Mouse (Mus musculus) gastrocnemius, adult 2 months (tissue): ENCODE data around the gene Cmss1. TPM values are rescaled to one million over a fixed set of nuclear protein-coding genes. Genes with fewer than 3 reads are reported as not detected.

ENCODE experiments used
- DNase-seq: peaks from one replicate; pipeline ENCODE4 v3.0.0; 2022
- H3K27ac ChIP-seq: fragments of 200-600 bp; 2 replicates; pipeline ENCODE4 v1.8.1; 2022; ENCODE audit warnings: mild to moderate bottlenecking
- H3K4me3 ChIP-seq: fragments of 200-600 bp; 2 replicates; pipeline ENCODE4 v1.8.1; 2022; ENCODE audit warnings: mild to moderate bottlenecking, moderate library complexity
- CTCF ChIP-seq: fragments of 200-600 bp; IDR thresholded peaks from 2 replicates; pipeline ENCODE4 v1.8.1; 2022; ENCODE audit warnings: antibody characterized with exemption, mild to moderate bottlenecking, moderate library complexity
- intact Hi-C: fragments of 180-260 bp; cut with DNase I; formaldehyde crosslinking; loops from one replicate; pipeline ENCODE4 v1.15.1; 2025
- total RNA-seq, 2 experiments: library from RNA; stranded (reverse); gene quantifications; 2 replicates each; pipeline ENCODE4 v1.2.3; 2021

Gene Cmss1
- total RNA-seq, 2 experiments from 2014 or later: 33.0 to 44.0 TPM

- H3K27ac ChIP-seq: no peak overlapping the region
- no peak for DNase-seq
- TF ChIP-seq CTCF: no peak
- intact Hi-C loops: no loop called here
- no peak overlapping the region for H3K4me3 ChIP-seq
These were observed 314.4 kb downstream of the Cmss1 start for GRCm38 (mm10) chr16:57292296-57292695.

- no peak for DNase-seq
- TF ChIP-seq CTCF: peak; percentile 22; the same call in 1 of the 2 replicates
- no peak overlapping the region for H3K27ac ChIP-seq
- intact Hi-C loops: no loop called here
- no peak overlapping the region for H3K4me3 ChIP-seq
These were observed 315.0 kb downstream of the Cmss1 start for GRCm38 (mm10) chr16:57291696-57292095.

- H3K27ac ChIP-seq: no peak overlapping the region
- TF ChIP-seq CTCF: no peak
- intact Hi-C loops: no loop called here
- no peak overlapping the region for H3K4me3 ChIP-seq
- no peak for DNase-seq
These were observed 325.2 kb downstream of the Cmss1 start for GRCm38 (mm10) chr16:57281417-57281816.

- intact Hi-C loops: no loop called here
- Histone ChIP-seq H3K4me3 (peak overlapping the region; percentile 41), H3K27ac (peak overlapping the region; percentile 38; the same call in 1 of the 2 replicates)
- no peak for DNase-seq
- TF ChIP-seq CTCF: no peak
These were observed 326.1 kb downstream of the Cmss1 start for GRCm38 (mm10) chr16:57280221-57281217.

GRCm38 (mm10) chr16:57278976-57279626 lies 327.6 kb downstream of the Cmss1 start:
- no peak overlapping the region for H3K4me3 ChIP-seq
- H3K27ac ChIP-seq: no peak overlapping the region
- no peak for DNase-seq
- TF ChIP-seq CTCF: no peak
- intact Hi-C loops: no loop called here

GRCm38 (mm10) chr16:57269751-57270150 lies 336.9 kb downstream of the Cmss1 start:
- TF ChIP-seq CTCF: no peak
- Histone ChIP-seq H3K4me3 (no peak overlapping the region), H3K27ac (no peak overlapping the region)
- no peak for DNase-seq
- intact Hi-C loops: no loop called here

GRCm38 (mm10) chr16:57268058-57268841 lies 338.4 kb downstream of the Cmss1 start:
- no peak for TF ChIP-seq CTCF
- DNase-seq: no peak
- peak overlapping the region; percentile 74 for H3K27ac ChIP-seq
- H3K4me3 ChIP-seq: no peak overlapping the region
- intact Hi-C loops: no loop called here

- peak; percentile 44 for DNase-seq
- intact Hi-C loops: no loop called here
- TF ChIP-seq CTCF: no peak
- no peak overlapping the region for H3K4me3 ChIP-seq
- H3K27ac ChIP-seq: peak overlapping the region; percentile 78
These were observed 339.6 kb downstream of the Cmss1 start for GRCm38 (mm10) chr16:57267068-57267467.

GRCm38 (mm10) chr16:57260152-57260551 lies 346.5 kb downstream of the Cmss1 start:
- TF ChIP-seq CTCF: no peak
- Histone ChIP-seq H3K27ac (no peak overlapping the region), H3K4me3 (no peak overlapping the region)
- intact Hi-C loops: no loop called here
- no peak for DNase-seq

- DNase-seq: no peak
- Histone ChIP-seq H3K27ac (no peak overlapping the region), H3K4me3 (no peak overlapping the region)
- no peak for TF ChIP-seq CTCF
- intact Hi-C loops: no loop called here
These were observed 347.1 kb downstream of the Cmss1 start for GRCm38 (mm10) chr16:57259356-57260083.

Other genes with a start within 250 kb of the Cmss1 start
- gene Col8a1, start 147.9 kb upstream of the Cmss1 start, total RNA-seq: 1 to 10 TPM; 2.0 to 4.3 TPM